Mouse (Mus musculus): ENCODE measurements around the gene Harbi1. TPM values are rescaled to one million over a fixed set of nuclear protein-coding genes. Genes with fewer than 3 reads are reported as not detected.

The Harbi1 gene
- polyA plus RNA-seq, 1 experiment from 2014 or later = 7.3 TPM

GRCm38 (mm10) chr2:91689452-91689851 lies 21.2 kb upstream of the Harbi1 start:
- TF ChIP-seq CTCF (IDR thresholded peaks at IDR 0.05; ENCODE audit: low read depth) = no peak
- Histone ChIP-seq H3K27ac (ENCODE audit: low read depth, low read length) (no peak overlapping the region), H3K27me3 (replicated peaks; ENCODE audit: control insufficient read depth, insufficient read depth, low read length) (no peaks in the 10 kb centered on the region), H3K4me2 (replicated peaks; ENCODE audit: low read depth) (no peak overlapping the region), H3K36me3 (ENCODE audit: control insufficient read depth, insufficient read depth) (peaks cover 66% of the 10 kb centered on the region), H3K4me1 (replicated peaks; ENCODE audit: control insufficient read depth, insufficient read depth, low read length) (no peaks in the 10 kb centered on the region), H3K9ac (ENCODE audit: low read depth, low read length) (no peak overlapping the region), H3K4me3 (ENCODE audit: low read depth, low read length) (no peak overlapping the region), H3K9me3 (ENCODE audit: control insufficient read depth) (no peaks in the 10 kb centered on the region)
- ATAC-seq = no peak
- WGBS = 82% methylated on average over 7 of the region's 7 CpGs

GRCm38 (mm10) chr2:91695436-91696224 lies 15.0 kb upstream of the Harbi1 start:
- 83% methylated on average over 10 of the region's 10 CpGs for WGBS
- H3K27ac ChIP-seq (ENCODE audit: low read depth, low read length) = no peak overlapping the region
- ATAC-seq = peak; percentile 46; the same call in 1 of the 2 replicates
- H3K9me3 ChIP-seq (ENCODE audit: control insufficient read depth) = no peaks in the 10 kb centered on the region
- H3K4me2 ChIP-seq (replicated peaks; ENCODE audit: low read depth) = no peak overlapping the region
- no peak overlapping the region for H3K9ac ChIP-seq (ENCODE audit: low read depth, low read length)
- no peaks in the 10 kb centered on the region for H3K27me3 ChIP-seq (replicated peaks; ENCODE audit: control insufficient read depth, insufficient read depth, low read length)
- no peak for TF ChIP-seq CTCF (IDR thresholded peaks at IDR 0.05; ENCODE audit: low read depth)
- peaks cover 5% of the 10 kb centered on the region; the same call in 1 of the 2 replicates for H3K4me1 ChIP-seq (replicated peaks; ENCODE audit: control insufficient read depth, insufficient read depth, low read length)
- H3K4me3 ChIP-seq (ENCODE audit: low read depth, low read length) = no peak overlapping the region
- peaks cover 28% of the 10 kb centered on the region for H3K36me3 ChIP-seq (ENCODE audit: control insufficient read depth, insufficient read depth)

- peak; percentile 86 for ATAC-seq
Observed at GRCm38 (mm10) chr2:91696225-91696590, 14.4 kb upstream of the Harbi1 start.

GRCm38 (mm10) chr2:91699225-91699624 lies 11.4 kb upstream of the Harbi1 start:
- Histone ChIP-seq H3K4me1 (replicated peaks; ENCODE audit: control insufficient read depth, insufficient read depth, low read length) (peaks cover 5% of the 10 kb centered on the region; the same call in 1 of the 2 replicates), H3K27me3 (replicated peaks; ENCODE audit: control insufficient read depth, insufficient read depth, low read length) (no peaks in the 10 kb centered on the region), H3K4me3 (ENCODE audit: low read depth, low read length) (no peak overlapping the region), H3K4me2 (replicated peaks; ENCODE audit: low read depth) (no peak overlapping the region), H3K9me3 (ENCODE audit: control insufficient read depth) (no peaks in the 10 kb centered on the region), H3K27ac (ENCODE audit: low read depth, low read length) (no peak overlapping the region), H3K36me3 (ENCODE audit: control insufficient read depth, insufficient read depth) (peaks cover 9% of the 10 kb centered on the region), H3K9ac (ENCODE audit: low read depth, low read length) (no peak overlapping the region)
- 72% methylated on average over 1 of the region's 1 CpGs for WGBS
- TF ChIP-seq CTCF (IDR thresholded peaks at IDR 0.05; ENCODE audit: low read depth) = no peak
- ATAC-seq = no peak

More at GRCm38 (mm10) chr2:91696225-91696590, 14.4 kb upstream of the Harbi1 start:
- TF ChIP-seq CTCF (IDR thresholded peaks at IDR 0.05; ENCODE audit: low read depth) = no peak
- Histone ChIP-seq H3K36me3 (ENCODE audit: control insufficient read depth, insufficient read depth) (peaks cover 28% of the 10 kb centered on the region), H3K4me1 (replicated peaks; ENCODE audit: control insufficient read depth, insufficient read depth, low read length) (peaks cover 5% of the 10 kb centered on the region; the same call in 1 of the 2 replicates), H3K9me3 (ENCODE audit: control insufficient read depth) (no peaks in the 10 kb centered on the region), H3K4me3 (ENCODE audit: low read depth, low read length) (no peak overlapping the region), H3K4me2 (replicated peaks; ENCODE audit: low read depth) (no peak overlapping the region), H3K27me3 (replicated peaks; ENCODE audit: control insufficient read depth, insufficient read depth, low read length) (no peaks in the 10 kb centered on the region), H3K9ac (ENCODE audit: low read depth, low read length) (no peak overlapping the region), H3K27ac (ENCODE audit: low read depth, low read length) (no peak overlapping the region)
- 38% methylated on average over 1 of the region's 1 CpGs for WGBS

GRCm38 (mm10) chr2:91701366-91701765 lies 9.3 kb upstream of the Harbi1 start:
- no peak for TF ChIP-seq CTCF (IDR thresholded peaks at IDR 0.05; ENCODE audit: low read depth)
- Histone ChIP-seq H3K4me2 (replicated peaks; ENCODE audit: low read depth) (no peak overlapping the region), H3K4me3 (ENCODE audit: low read depth, low read length) (no peak overlapping the region), H3K27me3 (replicated peaks; ENCODE audit: control insufficient read depth, insufficient read depth, low read length) (no peaks in the 10 kb centered on the region), H3K9me3 (ENCODE audit: control insufficient read depth) (no peaks in the 10 kb centered on the region), H3K4me1 (replicated peaks; ENCODE audit: control insufficient read depth, insufficient read depth, low read length) (0 out of 2 replicates have a peak, but pooled peaks cover 5% of the 10 kb centered on the region), H3K27ac (ENCODE audit: low read depth, low read length) (peak overlapping the region; percentile 64; the same call in 1 of the 2 replicates), H3K9ac (ENCODE audit: low read depth, low read length) (no peak overlapping the region), H3K36me3 (ENCODE audit: control insufficient read depth, insufficient read depth) (no peaks in the 10 kb centered on the region)
- ATAC-seq = no peak
- WGBS = 51% methylated on average over 2 of the region's 2 CpGs

GRCm38 (mm10) chr2:91705736-91706135 lies 4.9 kb upstream of the Harbi1 start:
- no peak for TF ChIP-seq CTCF (IDR thresholded peaks at IDR 0.05; ENCODE audit: low read depth)
- Histone ChIP-seq H3K9me3 (ENCODE audit: control insufficient read depth) (no peaks in the 10 kb centered on the region), H3K9ac (ENCODE audit: low read depth, low read length) (no peak overlapping the region), H3K4me2 (replicated peaks; ENCODE audit: low read depth) (no peak overlapping the region), H3K27ac (ENCODE audit: low read depth, low read length) (no peak overlapping the region), H3K36me3 (ENCODE audit: control insufficient read depth, insufficient read depth) (no peaks in the 10 kb centered on the region), H3K27me3 (replicated peaks; ENCODE audit: control insufficient read depth, insufficient read depth, low read length) (no peaks in the 10 kb centered on the region), H3K4me3 (ENCODE audit: low read depth, low read length) (no peak overlapping the region), H3K4me1 (replicated peaks; ENCODE audit: control insufficient read depth, insufficient read depth, low read length) (0 out of 2 replicates have a peak, but pooled peaks cover 4% of the 10 kb centered on the region)
- no peak for ATAC-seq
- 62% methylated on average over 6 of the region's 6 CpGs for WGBS
